Mouse (Mus musculus) CH12.LX (cell line): ENCODE results near the gene Ddx31. TPM values are rescaled to one million over a fixed set of nuclear protein-coding genes. Genes with fewer than 3 reads are reported as not detected.

Experiments
- DNase-seq: peaks from one replicate; pipeline ENCODE4 v3.0.0-alpha.2; 2013; ENCODE audit errors: extremely low read depth
- H3K27ac ChIP-seq: 2 replicates; pipeline ENCODE4 v1.5.1; 2012; ENCODE audit warnings: low read depth, mild to moderate bottlenecking, control low read depth, moderate library complexity; ENCODE audit not compliant: insufficient read depth
- H3K27me3 ChIP-seq: replicated peaks from 2 replicates; pipeline ENCODE3; 2012; ENCODE audit warnings: inconsistent platforms
- H3K36me3 ChIP-seq, 2 experiments: replicated peaks in 1 of 2; 2 replicates each; pipeline versions ENCODE3 to v1.6.1; 2012; ENCODE audit warnings: inconsistent platforms in 1 of 2, low read length in 1 of 2, mild to moderate bottlenecking in 1 of 2, mixed read lengths in 1 of 2, moderate library complexity in 1 of 2; ENCODE audit not compliant: control insufficient read depth in 1 of 2, insufficient read depth in 1 of 2
- H3K4me1 ChIP-seq, 2 experiments: 2 replicates each; pipeline ENCODE4 v1.6.1; 2012; ENCODE audit warnings: inconsistent platforms in 1 of 2, moderate library complexity in 1 of 2; ENCODE audit not compliant: insufficient read depth in 2 of 2, control insufficient read depth in 1 of 2
- H3K4me2 ChIP-seq: 2 replicates; pipeline ENCODE4 v1.6.1; 2012; ENCODE audit warnings: low read depth, mild to moderate bottlenecking, control low read depth; ENCODE audit not compliant: poor library complexity, insufficient read depth, severe bottlenecking
- H3K4me3 ChIP-seq, 3 experiments: fragments of 150-350 bp in 1 of 3; sonication (generic) in 1 of 3; replicated peaks in 1 of 3; 2 replicates each; pipeline versions ENCODE3 to v1.5.1; 2011 to 2012; ENCODE audit warnings: low read depth in 2 of 3, low read length in 2 of 3, mild to moderate bottlenecking in 2 of 3, moderate library complexity in 2 of 3, control low read depth in 1 of 3, improper control_type of control experiment in 1 of 3, inconsistent platforms in 1 of 3, mixed read lengths in 1 of 3; ENCODE audit not compliant: poor library complexity in 1 of 3
- H3K79me2 ChIP-seq: replicated peaks from 2 replicates; pipeline ENCODE4 v1.6.1; 2012; ENCODE audit warnings: mild to moderate bottlenecking, moderate library complexity; ENCODE audit not compliant: control insufficient read depth, poor library complexity, insufficient read depth, severe bottlenecking; ENCODE audit errors: extremely low read depth
- H3K9ac ChIP-seq: 2 replicates; pipeline ENCODE4 v1.6.1; 2012; ENCODE audit warnings: low read depth, mild to moderate bottlenecking, control low read depth, moderate library complexity; ENCODE audit not compliant: insufficient read depth
- H3K9me3 ChIP-seq: replicated peaks from 2 replicates; pipeline ENCODE3; 2012; ENCODE audit warnings: low read length, inconsistent platforms, mixed read lengths
- CHD1 ChIP-seq: IDR thresholded peaks from 2 replicates; pipeline ENCODE4 v1.6.1; 2012; ENCODE audit warnings: low read depth, low read length, improper control_type of control experiment, inconsistent platforms
- ELF1 ChIP-seq: IDR thresholded peaks from 2 replicates; pipeline ENCODE4 v1.6.1; 2014; ENCODE audit warnings: low read depth, mild to moderate bottlenecking, inconsistent platforms, low read length, improper control_type of control experiment
- EP300 ChIP-seq: IDR thresholded peaks from 2 replicates; pipeline ENCODE4 v1.6.1; 2011; ENCODE audit warnings: low read length, improper control_type of control experiment
- ETS1 ChIP-seq: conservative IDR thresholded peaks from 2 replicates; pipeline ENCODE4 v1.6.1; 2012; ENCODE audit warnings: low read depth, mild to moderate bottlenecking, inconsistent platforms, low read length, improper control_type of control experiment, moderate library complexity
- JUND ChIP-seq: conservative IDR thresholded peaks from 2 replicates; pipeline ENCODE4 v1.6.1; 2011; ENCODE audit warnings: low read depth, low read length, improper control_type of control experiment
- MAFK ChIP-seq: IDR thresholded peaks from 2 replicates; pipeline ENCODE4 v1.6.1; 2011; ENCODE audit warnings: low read length, improper control_type of control experiment; ENCODE audit not compliant: insufficient replicate concordance
- MAZ ChIP-seq: IDR thresholded peaks from 2 replicates; pipeline ENCODE4 v1.6.1; 2012; ENCODE audit warnings: low read depth, mild to moderate bottlenecking, inconsistent platforms, low read length, improper control_type of control experiment, moderate library complexity
- MXI1 ChIP-seq: IDR thresholded peaks from 2 replicates; pipeline ENCODE4 v1.6.1; 2011; ENCODE audit warnings: mild to moderate bottlenecking, low read depth, low read length, improper control_type of control experiment
- MYC ChIP-seq: IDR thresholded peaks from 2 replicates; pipeline ENCODE4 v1.6.1; 2011; ENCODE audit warnings: low read depth, mild to moderate bottlenecking, improper control_type of control experiment, low read length
- NELFE ChIP-seq: IDR thresholded peaks from 2 replicates; pipeline ENCODE4 v1.6.1; 2011; ENCODE audit warnings: low read depth, low read length, improper control_type of control experiment
- NRF1 ChIP-seq: IDR thresholded peaks from 2 replicates; pipeline ENCODE4 v1.6.1; 2014; ENCODE audit warnings: low read depth, mild to moderate bottlenecking, inconsistent platforms, low read length, improper control_type of control experiment, moderate library complexity
- PAX5 ChIP-seq: IDR thresholded peaks from 2 replicates; pipeline ENCODE4 v1.6.1; 2012; ENCODE audit warnings: low read length, inconsistent platforms, mixed read lengths
- POLR2AphosphoS2 ChIP-seq: IDR thresholded peaks from 2 replicates; pipeline ENCODE4 v1.6.1; 2011; ENCODE audit warnings: low read depth, low read length, improper control_type of control experiment
- RCOR1 ChIP-seq: conservative IDR thresholded peaks from 2 replicates; pipeline ENCODE4 v1.6.1; 2012; ENCODE audit warnings: low read depth, mild to moderate bottlenecking, inconsistent platforms, low read length, improper control_type of control experiment
- SIN3A ChIP-seq: IDR thresholded peaks from 2 replicates; pipeline ENCODE4 v1.6.1; 2012; ENCODE audit warnings: low read length, improper control_type of control experiment, inconsistent platforms
- SMC3 ChIP-seq: IDR thresholded peaks from 2 replicates; pipeline ENCODE4 v1.6.1; 2011; ENCODE audit warnings: low read depth, low read length, improper control_type of control experiment
- TBP ChIP-seq: conservative IDR thresholded peaks from 2 replicates; pipeline ENCODE4 v1.6.1; 2011; ENCODE audit warnings: low read depth, low read length, improper control_type of control experiment
- TCF12 ChIP-seq: IDR thresholded peaks from 2 replicates; pipeline ENCODE4 v1.6.1; 2014; ENCODE audit warnings: low read depth, mild to moderate bottlenecking, inconsistent platforms, low read length, improper control_type of control experiment
- UBTF ChIP-seq: IDR thresholded peaks from 2 replicates; pipeline ENCODE4 v1.6.1; 2012; ENCODE audit warnings: low read depth, mild to moderate bottlenecking, inconsistent platforms, low read length, improper control_type of control experiment, moderate library complexity
- USF2 ChIP-seq: conservative IDR thresholded peaks from 2 replicates; pipeline ENCODE4 v1.6.1; 2011; ENCODE audit warnings: low read depth, low read length, improper control_type of control experiment
- ZC3H11A ChIP-seq: IDR thresholded peaks from 2 replicates; pipeline ENCODE4 v1.6.1; 2012; ENCODE audit warnings: low read depth, mild to moderate bottlenecking, inconsistent platforms, low read length, improper control_type of control experiment
- ZKSCAN1 ChIP-seq: IDR thresholded peaks from 2 replicates; pipeline ENCODE4 v1.6.1; 2012; ENCODE audit warnings: low read depth, inconsistent platforms, low read length, improper control_type of control experiment, borderline replicate concordance
- ZMIZ1 ChIP-seq: IDR thresholded peaks from 2 replicates; pipeline ENCODE4 v1.6.1; 2012; ENCODE audit warnings: low read depth, mild to moderate bottlenecking, inconsistent platforms, low read length, improper control_type of control experiment
- ZNF384 ChIP-seq: IDR thresholded peaks from 2 replicates; pipeline ENCODE4 v1.6.1; 2012; ENCODE audit warnings: low read depth, low read length, improper control_type of control experiment, inconsistent platforms
- dilution Hi-C: fragments of 300-500 bp; cut with MboI; formaldehyde crosslinking; loops from 2 replicates; pipeline ENCODE4 v1.14.3; 2020; ENCODE audit warnings: low sequenced_read_pairs; ENCODE audit not compliant: extremely low pct_unique_long_range_greater_than_20kb, extremely low pct_ligation_motif_present
- in situ Hi-C: fragments of 300-500 bp; cut with MboI; formaldehyde crosslinking; loops from 3 replicates; pipeline ENCODE4 v1.14.3; 2019; ENCODE audit warnings: low sequenced_read_pairs, low pct_ligation_motif_present, low pct_unique_long_range_greater_than_20kb, mixed read lengths
- polyA plus RNA-seq: library from polyadenylated mRNA; unstranded; fragments of >175 nt; gene quantifications from 2 replicates; pipeline ENCODE4 v1.2.1, GENCODE M21; 2012; ENCODE audit warnings: low read depth; ENCODE audit not compliant: insufficient read length
- total RNA-seq, 2 experiments: library from RNA; depleted of rRNA; stranded (reverse); fragments of 300-350 nt in 1 of 2; fragments of >200 nt in 1 of 2; gene quantifications; 2 replicates each; pipeline ENCODE4 v1.2.3; 2012 to 2014

Ddx31 gene
- total and polyA plus RNA-seq, 3 experiments, result 15.9 to 26.8 (median 18.8) TPM

DNA sequence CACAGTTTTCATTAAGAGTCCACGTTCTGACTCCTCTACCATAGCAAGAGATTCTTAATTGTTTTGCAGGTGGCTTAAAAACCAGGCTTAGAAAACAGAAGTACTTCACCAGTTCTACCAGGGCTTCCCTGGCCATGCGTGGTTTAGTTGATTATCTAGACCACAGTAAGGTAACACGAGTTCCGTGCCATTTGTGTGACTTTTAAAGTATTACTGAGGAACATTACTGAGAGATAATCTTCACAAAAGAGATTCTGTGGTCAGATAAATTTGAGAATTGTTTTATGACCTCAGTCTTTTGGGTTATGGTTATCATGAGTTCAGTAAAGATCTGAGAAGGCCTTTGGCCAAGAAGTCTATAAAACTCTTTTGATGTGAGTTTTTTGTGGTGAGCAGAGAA, 19.1 kb downstream of the Ddx31 start:
- Histone ChIP-seq H3K9me3 (no peaks in the 10 kb centered on the region), H3K36me3 (peaks cover 72 to 98% of the 10 kb centered on the region in 2 experiments), H3K9ac (no peak overlapping the region), H3K4me2 (no peak overlapping the region), H3K4me1 (no peaks in the 10 kb centered on the region; a peak in 1 of 4 replicates), H3K27me3 (no peaks in the 10 kb centered on the region), H3K79me2 (no peaks in the 10 kb centered on the region), H3K27ac (no peak overlapping the region), H3K4me3 (no peak overlapping the region)
- in situ Hi-C loops, result no loop called here
- DNase-seq, result no peak
- TF ChIP-seq ZNF384, result no peak
- TF ChIP-seq ZC3H11A, result no peak
- no peak for TF ChIP-seq ZMIZ1
- no peak for TF ChIP-seq USF2
- no peak for TF ChIP-seq ETS1
- no peak for TF ChIP-seq CHD1
- no peak for TF ChIP-seq SIN3A
- TF ChIP-seq NELFE, result no peak
- no peak for TF ChIP-seq NRF1
- no peak for TF ChIP-seq UBTF
- TF ChIP-seq EP300, result no peak
- no peak for TF ChIP-seq ELF1
- no peak for TF ChIP-seq SMC3
- no peak for TF ChIP-seq MXI1
- dilution Hi-C loops, result no loop called here

- dilution Hi-C loops (no loop called here), in situ Hi-C loops (no loop called here)
- no peaks in the 10 kb centered on the region; a peak in 1 of 4 replicates for H3K4me1 ChIP-seq
- no peaks in the 10 kb centered on the region for H3K79me2 ChIP-seq
- no peak for DNase-seq
- H3K4me3 ChIP-seq, result no peak overlapping the region
- no peak overlapping the region for H3K27ac ChIP-seq
- no peaks in the 10 kb centered on the region for H3K27me3 ChIP-seq
- peaks cover 81 to 99% of the 10 kb centered on the region in 2 experiments for H3K36me3 ChIP-seq
- no peak overlapping the region for H3K4me2 ChIP-seq
- no peak overlapping the region for H3K9ac ChIP-seq
- TF ChIP-seq PAX5 (no peak), RCOR1 (no peak), SMC3 (no peak), MAFK (no peak), NELFE (no peak), TCF12 (no peak), JUND (no peak), MAZ (no peak), TBP (no peak), ELF1 (no peak), ZKSCAN1 (no peak), ZMIZ1 (no peak), POLR2AphosphoS2 (no peak), MYC (no peak)
- no peaks in the 10 kb centered on the region for H3K9me3 ChIP-seq
These were observed 20.6 kb downstream of the Ddx31 start for GRCm38 (mm10) chr2:28860678-28861423.
